Mouse (Mus musculus): ENCODE measurements around the gene Spink2. TPM values are rescaled to one million over a fixed set of nuclear protein-coding genes. Genes with fewer than 3 reads are reported as not detected.
"Not testable (repeated sequence)": the region's sequence is repeated elsewhere in the genome, so short reads cannot be mapped to it uniquely, and the experiment has no call there.

Gene Spink2
- polyA plus RNA-seq, 1 experiment from 2014 or later: 1.6 TPM

GRCm38 (mm10) chr5:77245787-77246671 lies 34.8 kb upstream of the Spink2 start:
- Histone ChIP-seq H3K9me3 (ENCODE audit: control insufficient read depth, low read length) (no peaks in the 10 kb centered on the region), H3K4me2 (ENCODE audit: low read length) (peak overlapping the region; percentile 38), H3K36me3 (ENCODE audit: control insufficient read depth, insufficient read depth, low read length) (no peaks in the 10 kb centered on the region), H3K4me1 (replicated peaks; ENCODE audit: control insufficient read depth, insufficient read depth, low read length) (peaks cover 6% of the 10 kb centered on the region; the same call in 1 of the 2 replicates), H3K9ac (ENCODE audit: low read length) (no peak overlapping the region), H3K4me3 (ENCODE audit: low read depth, low read length) (peak overlapping the region; percentile 24; the same call in 1 of the 2 replicates), H3K27me3 (replicated peaks; ENCODE audit: control insufficient read depth, insufficient read depth, low read length) (no peaks in the 10 kb centered on the region), H3K27ac (ENCODE audit: low read depth) (peak overlapping the region; percentile 12; the same call in 1 of the 2 replicates)
- DNase-seq (ENCODE audit: low spot score) (peak; percentile 66), ATAC-seq (replicated peaks; ENCODE audit: low FRiP score, low TSS enrichment, low read depth) (no peak)
- WGBS: 27% methylated on average over 26 of the region's 26 CpGs

GRCm38 (mm10) chr5:77245463-77245786 lies 34.2 kb upstream of the Spink2 start:
- H3K4me2 ChIP-seq (ENCODE audit: low read length): peak overlapping the region; percentile 38
- H3K36me3 ChIP-seq (ENCODE audit: control insufficient read depth, insufficient read depth, low read length): no peaks in the 10 kb centered on the region
- no peak overlapping the region for H3K9ac ChIP-seq (ENCODE audit: low read length)
- peaks cover 6% of the 10 kb centered on the region; the same call in 1 of the 2 replicates for H3K4me1 ChIP-seq (replicated peaks; ENCODE audit: control insufficient read depth, insufficient read depth, low read length)
- no peak for DNase-seq (ENCODE audit: low spot score)
- H3K4me3 ChIP-seq (ENCODE audit: low read depth, low read length): peak overlapping the region; percentile 24; the same call in 1 of the 2 replicates
- no peak for ATAC-seq (replicated peaks; ENCODE audit: low FRiP score, low TSS enrichment, low read depth)
- no peaks in the 10 kb centered on the region for H3K27me3 ChIP-seq (replicated peaks; ENCODE audit: control insufficient read depth, insufficient read depth, low read length)
- 34% methylated on average over 7 of the region's 7 CpGs for WGBS
- H3K27ac ChIP-seq (ENCODE audit: low read depth): peak overlapping the region; percentile 12; the same call in 1 of the 2 replicates
- no peaks in the 10 kb centered on the region for H3K9me3 ChIP-seq (ENCODE audit: control insufficient read depth, low read length)

GRCm38 (mm10) chr5:77244331-77244987 lies 33.2 kb upstream of the Spink2 start:
- Histone ChIP-seq H3K9me3 (ENCODE audit: control insufficient read depth, low read length) (no peaks in the 10 kb centered on the region), H3K36me3 (ENCODE audit: control insufficient read depth, insufficient read depth, low read length) (no peaks in the 10 kb centered on the region), H3K4me2 (ENCODE audit: low read length) (no peak overlapping the region), H3K27ac (ENCODE audit: low read depth) (no peak overlapping the region), H3K4me1 (replicated peaks; ENCODE audit: control insufficient read depth, insufficient read depth, low read length) (peaks cover 6% of the 10 kb centered on the region; the same call in 1 of the 2 replicates), H3K4me3 (ENCODE audit: low read depth, low read length) (no peak overlapping the region), H3K9ac (ENCODE audit: low read length) (no peak overlapping the region), H3K27me3 (replicated peaks; ENCODE audit: control insufficient read depth, insufficient read depth, low read length) (no peaks in the 10 kb centered on the region)
- no peak for DNase-seq (ENCODE audit: low spot score)
- 60% methylated on average over 8 of the region's 8 CpGs for WGBS
- no peak for ATAC-seq (replicated peaks; ENCODE audit: low FRiP score, low TSS enrichment, low read depth)

GRCm38 (mm10) chr5:77237104-77237503 lies 25.8 kb upstream of the Spink2 start:
- Histone ChIP-seq H3K4me3 (ENCODE audit: low read depth, low read length) (no peak overlapping the region), H3K4me2 (ENCODE audit: low read length) (no peak overlapping the region), H3K4me1 (replicated peaks; ENCODE audit: control insufficient read depth, insufficient read depth, low read length) (no peaks in the 10 kb centered on the region), H3K9me3 (ENCODE audit: control insufficient read depth, low read length) (no peaks in the 10 kb centered on the region), H3K27me3 (replicated peaks; ENCODE audit: control insufficient read depth, insufficient read depth, low read length) (no peaks in the 10 kb centered on the region), H3K9ac (ENCODE audit: low read length) (no peak overlapping the region), H3K36me3 (ENCODE audit: control insufficient read depth, insufficient read depth, low read length) (no peaks in the 10 kb centered on the region), H3K27ac (ENCODE audit: low read depth) (no peak overlapping the region)
- WGBS: 64% methylated on average over 2 of the region's 2 CpGs
- ATAC-seq (replicated peaks; ENCODE audit: low FRiP score, low TSS enrichment, low read depth) (no peak), DNase-seq (ENCODE audit: low spot score) (no peak)

- no peak for ATAC-seq (replicated peaks; ENCODE audit: low FRiP score, low TSS enrichment, low read depth)
- Histone ChIP-seq H3K4me3 (ENCODE audit: low read depth, low read length) (no peak overlapping the region), H3K9me3 (ENCODE audit: control insufficient read depth, low read length) (no peaks in the 10 kb centered on the region), H3K4me1 (replicated peaks; ENCODE audit: control insufficient read depth, insufficient read depth, low read length) (no peaks in the 10 kb centered on the region), H3K4me2 (ENCODE audit: low read length) (no peak overlapping the region), H3K27me3 (replicated peaks; ENCODE audit: control insufficient read depth, insufficient read depth, low read length) (no peaks in the 10 kb centered on the region), H3K36me3 (ENCODE audit: control insufficient read depth, insufficient read depth, low read length) (no peaks in the 10 kb centered on the region), H3K27ac (ENCODE audit: low read depth) (no peak overlapping the region), H3K9ac (ENCODE audit: low read length) (no peak overlapping the region)
- 39% methylated on average over 3 of the region's 3 CpGs for WGBS
- no peak for DNase-seq (ENCODE audit: low spot score)
These were observed 23.6 kb upstream of the Spink2 start for GRCm38 (mm10) chr5:77234921-77235320.

- not testable (repeated sequence) for H3K9me3 ChIP-seq (ENCODE audit: control insufficient read depth, low read length); H3K27ac ChIP-seq (ENCODE audit: low read depth); H3K36me3 ChIP-seq (ENCODE audit: control insufficient read depth, insufficient read depth, low read length); H3K4me2 ChIP-seq (ENCODE audit: low read length); H3K9ac ChIP-seq (ENCODE audit: low read length); H3K27me3 ChIP-seq (replicated peaks; ENCODE audit: control insufficient read depth, insufficient read depth, low read length); DNase-seq (ENCODE audit: low spot score); H3K4me3 ChIP-seq (ENCODE audit: low read depth, low read length); ATAC-seq (replicated peaks; ENCODE audit: low FRiP score, low TSS enrichment, low read depth); H3K4me1 ChIP-seq (replicated peaks; ENCODE audit: control insufficient read depth, insufficient read depth, low read length)
- WGBS: 96% methylated on average over 4 of the region's 4 CpGs
These were observed 20.6 kb upstream of the Spink2 start for GRCm38 (mm10) chr5:77231863-77232262.

GRCm38 (mm10) chr5:77228986-77229385 lies 17.7 kb upstream of the Spink2 start:
- 24% methylated on average over 1 of the region's 1 CpGs for WGBS
- H3K4me1 ChIP-seq (replicated peaks; ENCODE audit: control insufficient read depth, insufficient read depth, low read length): no peaks in the 10 kb centered on the region
- no peak overlapping the region for H3K9ac ChIP-seq (ENCODE audit: low read length)
- H3K36me3 ChIP-seq (ENCODE audit: control insufficient read depth, insufficient read depth, low read length): no peaks in the 10 kb centered on the region
- no peaks in the 10 kb centered on the region for H3K27me3 ChIP-seq (replicated peaks; ENCODE audit: control insufficient read depth, insufficient read depth, low read length)
- H3K4me2 ChIP-seq (ENCODE audit: low read length): no peak overlapping the region
- H3K4me3 ChIP-seq (ENCODE audit: low read depth, low read length): no peak overlapping the region
- no peaks in the 10 kb centered on the region for H3K9me3 ChIP-seq (ENCODE audit: control insufficient read depth, low read length)
- H3K27ac ChIP-seq (ENCODE audit: low read depth): no peak overlapping the region
- DNase-seq (ENCODE audit: low spot score): no peak
- no peak for ATAC-seq (replicated peaks; ENCODE audit: low FRiP score, low TSS enrichment, low read depth)

- no peak for DNase-seq (ENCODE audit: low spot score)
These were observed 12.0 kb upstream of the Spink2 start for GRCm38 (mm10) chr5:77223043-77223975.

More at GRCm38 (mm10) chr5:77223043-77223975, 12.0 kb upstream of the Spink2 start:
- no peaks in the 10 kb centered on the region for H3K9me3 ChIP-seq (ENCODE audit: control insufficient read depth, low read length)
- no peak overlapping the region for H3K4me2 ChIP-seq (ENCODE audit: low read length)
- H3K9ac ChIP-seq (ENCODE audit: low read length): no peak overlapping the region
- 72% methylated on average over 11 of the region's 11 CpGs for WGBS
- H3K27me3 ChIP-seq (replicated peaks; ENCODE audit: control insufficient read depth, insufficient read depth, low read length): no peaks in the 10 kb centered on the region
- no peaks in the 10 kb centered on the region for H3K4me1 ChIP-seq (replicated peaks; ENCODE audit: control insufficient read depth, insufficient read depth, low read length)
- no peak for ATAC-seq (replicated peaks; ENCODE audit: low FRiP score, low TSS enrichment, low read depth)
- no peak overlapping the region for H3K27ac ChIP-seq (ENCODE audit: low read depth)
- no peaks in the 10 kb centered on the region for H3K36me3 ChIP-seq (ENCODE audit: control insufficient read depth, insufficient read depth, low read length)
- no peak overlapping the region for H3K4me3 ChIP-seq (ENCODE audit: low read depth, low read length)

Measured in intestine, embryonic 14.5 days (tissue).